Mouse (Mus musculus): ENCODE measurements around the gene Cspg4. TPM values are rescaled to one million over a fixed set of nuclear protein-coding genes. Genes with fewer than 3 reads are reported as not detected.

The Cspg4 gene
- polyA plus RNA-seq, 1 experiment from 2014 or later, result 9.0 TPM

DNA sequence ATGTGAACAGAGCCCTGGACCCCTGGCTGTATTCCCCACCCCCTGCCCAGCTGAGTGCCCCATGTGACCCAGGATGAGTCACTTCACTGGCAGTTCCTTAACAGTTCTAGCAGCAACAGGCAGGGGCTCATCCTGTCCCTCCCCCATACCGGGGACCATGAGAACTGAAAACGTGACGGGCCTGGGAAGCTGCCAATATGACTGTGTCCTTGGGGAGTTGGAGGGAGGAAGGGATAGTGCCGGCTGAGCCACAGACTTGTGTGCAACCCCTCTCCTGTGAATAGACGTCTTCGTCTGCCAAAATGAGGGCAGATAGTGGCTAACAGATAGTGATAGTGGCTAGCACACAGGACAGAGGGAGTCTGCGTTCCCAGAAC, 59.8 kb downstream of the Cspg4 start:
- DNase-seq (ENCODE audit: low spot score), result peak; percentile 72
- WGBS, result 5% methylated on average over 7 of the region's 7 CpGs
- peak overlapping the region; percentile 65 for H3K9ac ChIP-seq (ENCODE audit: low read length)
- no peaks in the 10 kb centered on the region for H3K9me3 ChIP-seq (ENCODE audit: control insufficient read depth, low read length)
- peak overlapping the region; percentile 86 for H3K27ac ChIP-seq (replicated peaks)
- peak; percentile 61 for ATAC-seq (ENCODE audit: low FRiP score, low TSS enrichment)
- no peaks in the 10 kb centered on the region for H3K27me3 ChIP-seq (ENCODE audit: control insufficient read depth, insufficient read depth, low read length)
- TF ChIP-seq EP300 (optimal IDR thresholded peaks at IDR 0.05) (no peak), CTCF (IDR thresholded peaks at IDR 0.05; ENCODE audit: low read depth) (peak; percentile 13; the same call in 1 of the 2 replicates)
- peak overlapping the region; percentile 37 for H3K4me3 ChIP-seq (ENCODE audit: low read depth, low read length)
- H3K4me1 ChIP-seq (replicated peaks; ENCODE audit: control insufficient read depth, insufficient read depth), result peaks cover 27% of the 10 kb centered on the region
- H3K4me2 ChIP-seq (replicated peaks; ENCODE audit: low read depth), result peak overlapping the region; percentile 89
- H3K36me3 ChIP-seq (ENCODE audit: control insufficient read depth, insufficient read depth, low read length), result no peaks in the 10 kb centered on the region

DNA sequence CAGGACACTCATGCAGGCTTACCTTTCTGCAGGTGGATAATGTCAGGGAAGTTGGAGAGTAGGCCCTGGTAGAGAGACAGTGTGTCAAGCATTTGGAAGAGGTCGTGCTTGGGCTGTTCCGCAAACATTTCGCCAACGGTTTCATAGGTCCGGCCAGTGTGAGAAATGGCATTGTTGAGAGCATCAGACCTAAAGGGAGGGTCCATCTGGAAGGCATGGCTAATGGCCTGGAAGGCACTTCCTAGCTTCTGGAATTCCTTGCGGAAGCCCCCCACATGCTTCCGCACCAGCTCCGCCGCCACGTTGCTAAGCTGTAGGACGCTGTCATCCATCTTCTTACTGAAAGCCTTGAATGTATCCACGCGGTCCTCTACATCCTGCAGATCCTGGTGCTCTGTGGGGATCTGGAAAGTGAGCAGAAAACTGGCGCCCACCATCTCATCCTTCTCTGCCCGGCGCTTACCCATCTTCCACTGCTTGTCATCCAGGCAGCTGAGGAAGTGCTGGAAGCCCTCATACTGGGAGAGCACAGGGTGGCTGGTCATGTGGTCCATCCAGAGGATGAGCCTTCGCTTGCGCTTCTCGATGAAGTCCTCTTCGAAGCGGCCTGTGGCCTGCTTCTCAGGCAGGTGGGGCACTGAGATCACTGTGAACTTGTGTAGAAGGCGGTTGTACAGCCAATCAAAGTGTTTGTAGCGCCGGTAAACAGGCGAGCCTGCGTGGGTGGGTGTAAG, 60.6 kb downstream of the Cspg4 start:
- peaks cover 27% of the 10 kb centered on the region for H3K4me1 ChIP-seq (replicated peaks; ENCODE audit: control insufficient read depth, insufficient read depth)
- peak overlapping the region; percentile 4 for H3K9ac ChIP-seq (ENCODE audit: low read length)
- peak overlapping the region; percentile 86 for H3K27ac ChIP-seq (replicated peaks)
- no peaks in the 10 kb centered on the region for H3K27me3 ChIP-seq (ENCODE audit: control insufficient read depth, insufficient read depth, low read length)
- no peak for ATAC-seq (ENCODE audit: low FRiP score, low TSS enrichment)
- H3K9me3 ChIP-seq (ENCODE audit: control insufficient read depth, low read length), result no peaks in the 10 kb centered on the region
- DNase-seq (ENCODE audit: low spot score), result no peak
- peak overlapping the region; percentile 89 for H3K4me2 ChIP-seq (replicated peaks; ENCODE audit: low read depth)
- H3K4me3 ChIP-seq (ENCODE audit: low read depth, low read length), result peak overlapping the region; percentile 37
- no peak for TF ChIP-seq CTCF (IDR thresholded peaks at IDR 0.05; ENCODE audit: low read depth)
- no peak for TF ChIP-seq EP300 (optimal IDR thresholded peaks at IDR 0.05)
- H3K36me3 ChIP-seq (ENCODE audit: control insufficient read depth, insufficient read depth, low read length), result no peaks in the 10 kb centered on the region
- 66% methylated on average over 26 of the region's 26 CpGs for WGBS

DNA sequence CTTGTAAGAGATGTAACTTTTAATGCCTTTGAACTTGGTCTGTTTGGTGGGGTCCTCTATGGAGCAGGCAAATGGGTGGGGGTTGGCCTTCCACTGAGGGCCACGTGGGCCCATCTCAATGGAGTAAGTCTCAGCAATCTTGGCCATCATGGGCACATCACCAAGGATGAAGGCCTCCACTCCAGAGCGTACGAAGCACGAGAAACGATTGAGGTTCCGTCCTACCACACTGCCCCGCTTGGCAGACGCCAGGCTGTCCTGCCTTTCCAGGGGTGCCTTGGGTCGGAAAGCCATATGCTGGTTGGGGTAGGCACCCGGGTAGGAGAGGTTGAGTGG, 61.2 kb downstream of the Cspg4 start:
- no peak overlapping the region for H3K4me3 ChIP-seq (ENCODE audit: low read depth, low read length)
- H3K4me2 ChIP-seq (replicated peaks; ENCODE audit: low read depth), result peak overlapping the region; percentile 89
- H3K9me3 ChIP-seq (ENCODE audit: control insufficient read depth, low read length), result no peaks in the 10 kb centered on the region
- ATAC-seq (ENCODE audit: low FRiP score, low TSS enrichment) (no peak), DNase-seq (ENCODE audit: low spot score) (no peak)
- no peak for TF ChIP-seq CTCF (IDR thresholded peaks at IDR 0.05; ENCODE audit: low read depth)
- TF ChIP-seq EP300 (optimal IDR thresholded peaks at IDR 0.05), result no peak
- no peak overlapping the region for H3K9ac ChIP-seq (ENCODE audit: low read length)
- peaks cover 27% of the 10 kb centered on the region for H3K4me1 ChIP-seq (replicated peaks; ENCODE audit: control insufficient read depth, insufficient read depth)
- H3K36me3 ChIP-seq (ENCODE audit: control insufficient read depth, insufficient read depth, low read length), result no peaks in the 10 kb centered on the region
- 96% methylated on average over 10 of the region's 10 CpGs for WGBS
- H3K27me3 ChIP-seq (ENCODE audit: control insufficient read depth, insufficient read depth, low read length), result no peaks in the 10 kb centered on the region
- H3K27ac ChIP-seq (replicated peaks), result no peak overlapping the region

DNA sequence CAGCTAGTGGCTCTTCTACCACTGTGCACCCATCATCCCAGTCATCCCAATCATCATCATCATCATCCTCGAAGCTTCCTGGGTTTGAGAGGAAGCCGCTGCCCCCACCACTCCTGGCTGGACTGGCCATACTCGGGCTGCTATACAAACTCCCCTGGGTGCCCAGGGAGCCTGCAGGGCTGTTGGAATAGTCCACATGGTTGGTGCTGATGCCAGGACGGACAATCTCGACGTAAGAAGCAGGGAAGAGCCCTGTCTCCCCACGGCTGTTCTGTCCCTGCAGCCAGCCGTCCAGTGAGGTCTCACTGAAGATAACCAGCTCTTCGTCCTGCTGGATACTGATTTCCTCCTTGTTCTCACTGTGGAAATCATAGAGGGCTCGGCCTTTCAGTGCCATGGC, 61.6 kb downstream of the Cspg4 start:
- H3K27me3 ChIP-seq (ENCODE audit: control insufficient read depth, insufficient read depth, low read length), result no peaks in the 10 kb centered on the region
- peak overlapping the region; percentile 89 for H3K4me2 ChIP-seq (replicated peaks; ENCODE audit: low read depth)
- peak overlapping the region; percentile 67 for H3K4me3 ChIP-seq (ENCODE audit: low read depth, low read length)
- no peaks in the 10 kb centered on the region for H3K9me3 ChIP-seq (ENCODE audit: control insufficient read depth, low read length)
- DNase-seq (ENCODE audit: low spot score), result no peak
- no peaks in the 10 kb centered on the region for H3K36me3 ChIP-seq (ENCODE audit: control insufficient read depth, insufficient read depth, low read length)
- WGBS, result 74% methylated on average over 10 of the region's 10 CpGs
- H3K9ac ChIP-seq (ENCODE audit: low read length), result peak overlapping the region; percentile 82
- ATAC-seq (ENCODE audit: low FRiP score, low TSS enrichment), result no peak
- no peak for TF ChIP-seq EP300 (optimal IDR thresholded peaks at IDR 0.05)
- no peak for TF ChIP-seq CTCF (IDR thresholded peaks at IDR 0.05; ENCODE audit: low read depth)
- peaks cover 27% of the 10 kb centered on the region for H3K4me1 ChIP-seq (replicated peaks; ENCODE audit: control insufficient read depth, insufficient read depth)
- peak overlapping the region; percentile 96 for H3K27ac ChIP-seq (replicated peaks)

DNA sequence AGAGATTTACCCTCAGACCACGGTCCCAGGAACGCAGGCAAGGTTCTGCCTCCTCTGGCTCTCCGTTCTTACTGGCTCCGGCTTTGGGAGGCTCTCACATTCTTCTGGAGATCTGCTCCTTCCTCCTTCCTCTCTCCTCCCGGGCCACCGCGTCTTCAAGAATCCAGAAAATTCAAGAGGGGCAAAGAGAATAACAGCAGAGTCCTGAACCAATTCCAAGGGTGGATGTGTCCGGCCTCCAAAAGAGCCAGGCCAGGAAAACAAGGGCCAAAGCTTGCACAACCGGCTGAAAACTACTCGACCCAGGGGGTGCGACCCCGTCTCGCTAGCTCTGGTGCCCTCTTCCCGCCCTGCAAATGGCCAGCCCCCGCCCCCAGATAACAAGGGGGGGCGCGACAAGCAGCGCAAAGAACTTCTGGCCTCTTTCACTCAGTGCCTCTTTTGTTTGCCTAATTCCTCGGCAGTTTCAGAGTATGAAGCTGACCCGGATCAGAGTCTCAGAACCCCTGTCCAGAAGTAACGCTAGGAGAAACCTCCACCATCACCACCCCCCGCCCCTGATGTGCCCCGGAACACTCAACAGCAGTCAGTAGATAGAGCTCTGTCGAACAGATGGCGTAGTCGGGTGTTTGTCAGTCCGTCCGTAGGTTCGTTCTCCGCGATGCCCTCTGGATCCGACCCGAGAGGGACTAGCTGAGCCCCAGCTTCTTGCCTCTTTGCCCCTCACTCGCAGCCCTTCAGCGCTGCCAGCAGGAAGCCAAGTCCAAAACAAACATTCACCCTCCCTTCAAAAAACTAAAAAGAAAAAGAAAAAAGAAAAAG, 62.6 kb downstream of the Cspg4 start:
- DNase-seq (ENCODE audit: low spot score), result peak; percentile 53
- H3K27me3 ChIP-seq (ENCODE audit: control insufficient read depth, insufficient read depth, low read length), result no peaks in the 10 kb centered on the region
- no peaks in the 10 kb centered on the region for H3K36me3 ChIP-seq (ENCODE audit: control insufficient read depth, insufficient read depth, low read length)
- H3K4me3 ChIP-seq (ENCODE audit: low read depth, low read length), result peak overlapping the region; percentile 67
- H3K4me2 ChIP-seq (replicated peaks; ENCODE audit: low read depth), result peak overlapping the region; percentile 89
- H3K27ac ChIP-seq (replicated peaks), result peak overlapping the region; percentile 96
- H3K4me1 ChIP-seq (replicated peaks; ENCODE audit: control insufficient read depth, insufficient read depth), result peaks cover 27% of the 10 kb centered on the region
- peak overlapping the region; percentile 82 for H3K9ac ChIP-seq (ENCODE audit: low read length)
- WGBS, result under 1% methylated on average over 35 of the region's 35 CpGs
- no peak for TF ChIP-seq CTCF (IDR thresholded peaks at IDR 0.05; ENCODE audit: low read depth)
- TF ChIP-seq EP300 (optimal IDR thresholded peaks at IDR 0.05), result no peak
- ATAC-seq (ENCODE audit: low FRiP score, low TSS enrichment), result peak; percentile 13; the same call in 1 of the 2 replicates
- no peaks in the 10 kb centered on the region for H3K9me3 ChIP-seq (ENCODE audit: control insufficient read depth, low read length)
